Mouse (Mus musculus) heart, adult 2 months (tissue): ENCODE measurements at regions not wholly inside any gene's neighbourhood (a gene's known extent, or its start where the extent isn't known, plus 50 kb on each side); places are given as distances from the start of the nearest gene placed in this dataset.
A peak's percentile ranks its signal among the peaks of the same experiment; 100 is the strongest.

Source experiments
- DNase-seq, 2 experiments: peaks; one replicate each; pipeline ENCODE4 v3.0.0; 2021
- H3K27ac ChIP-seq: fragments of 200-600 bp; 2 replicates; pipeline ENCODE4 v1.8.1; 2022
- H3K27me3 ChIP-seq: fragments of 200-500 bp; 2 replicates; pipeline ENCODE4 v1.6.1; 2012; ENCODE audit warnings: mild to moderate bottlenecking, low read length, inconsistent platforms, mixed read lengths; ENCODE audit not compliant: control insufficient read depth, insufficient read depth
- H3K36me3 ChIP-seq: fragments of 200-500 bp; 2 replicates; pipeline ENCODE4 v1.6.1; 2012; ENCODE audit warnings: low read length, inconsistent platforms; ENCODE audit not compliant: control insufficient read depth, insufficient read depth
- H3K4me1 ChIP-seq: fragments of 200-500 bp; 2 replicates; pipeline ENCODE4 v1.6.1; 2011; ENCODE audit warnings: low read length; ENCODE audit not compliant: control insufficient read depth, insufficient read depth
- H3K4me3 ChIP-seq: fragments of 200-600 bp; 2 replicates; pipeline ENCODE4 v1.8.1; 2022
- H3K79me2 ChIP-seq: fragments of 200-500 bp; replicated peaks from 2 replicates; pipeline ENCODE4 v1.6.1; 2012; ENCODE audit warnings: mild to moderate bottlenecking, inconsistent platforms, low read length, moderate library complexity, mixed read lengths; ENCODE audit not compliant: control insufficient read depth, insufficient read depth
- H3K9ac ChIP-seq: fragments of 200-500 bp; 2 replicates; pipeline ENCODE4 v1.6.1; 2012; ENCODE audit warnings: low read depth, mild to moderate bottlenecking, control low read depth, inconsistent platforms, low read length, mixed read lengths
- CTCF ChIP-seq: fragments of 200-600 bp; IDR thresholded peaks from 2 replicates; pipeline ENCODE4 v1.8.1; 2022; ENCODE audit warnings: antibody characterized with exemption, mild to moderate bottlenecking, moderate library complexity
- EP300 ChIP-seq: fragments of 200-500 bp; IDR thresholded peaks from 2 replicates; pipeline ENCODE4 v1.6.1; 2011; ENCODE audit warnings: low read depth, low read length, control low read depth; ENCODE audit not compliant: insufficient read depth
- POLR2A ChIP-seq: fragments of 200-500 bp; IDR thresholded peaks from 2 replicates; pipeline ENCODE4 v1.6.1; 2011; ENCODE audit warnings: mild to moderate bottlenecking, low read depth, low read length, control low read depth; ENCODE audit not compliant: insufficient read depth
- WGBS: fragments of 180-500 bp; shearing (Covaris S2); methylation state at CpG from one replicate; pipeline ENCODE4 v1.1.7; 2018; 5-methylcytosine and 5-hydroxymethylcytosine counted together
- intact Hi-C: fragments of 180-260 bp; cut with DNase I; formaldehyde crosslinking; loops from one replicate; pipeline ENCODE4 v1.15.1; 2025

DNA sequence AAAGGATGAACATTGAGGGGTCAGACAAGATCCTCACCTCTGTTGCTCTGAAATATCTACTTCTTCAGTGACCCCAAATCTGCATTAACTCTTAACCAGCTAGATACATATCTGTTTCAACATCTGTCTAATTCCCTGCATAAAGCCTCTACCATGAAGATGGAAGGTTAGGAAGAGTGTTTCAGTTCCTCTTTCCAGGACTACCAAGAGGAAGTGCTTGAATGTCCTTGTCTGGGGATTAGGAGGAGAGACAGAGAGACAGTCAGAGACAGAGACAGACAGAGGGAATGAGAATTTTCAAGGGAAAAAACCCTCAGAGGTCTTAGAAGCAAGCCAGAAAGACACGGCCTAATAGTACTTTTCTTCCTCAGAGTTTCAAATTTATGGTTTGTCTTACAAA, 70.8 kb upstream of the Maf start:
- Histone ChIP-seq H3K4me1 (no peaks in the 10 kb centered on the region), H3K4me3 (no peak overlapping the region), H3K79me2 (no peaks in the 10 kb centered on the region), H3K9ac (no peak overlapping the region), H3K27ac (no peak overlapping the region), H3K27me3 (no peaks in the 10 kb centered on the region), H3K36me3 (no peaks in the 10 kb centered on the region)
- DNase-seq = no peak
- intact Hi-C loops = no loop called here
- WGBS = 88% methylated on average over 1 of the region's 1 CpGs
- no peak for TF ChIP-seq CTCF
- TF ChIP-seq EP300 = no peak
- no peak for TF ChIP-seq POLR2A

DNA sequence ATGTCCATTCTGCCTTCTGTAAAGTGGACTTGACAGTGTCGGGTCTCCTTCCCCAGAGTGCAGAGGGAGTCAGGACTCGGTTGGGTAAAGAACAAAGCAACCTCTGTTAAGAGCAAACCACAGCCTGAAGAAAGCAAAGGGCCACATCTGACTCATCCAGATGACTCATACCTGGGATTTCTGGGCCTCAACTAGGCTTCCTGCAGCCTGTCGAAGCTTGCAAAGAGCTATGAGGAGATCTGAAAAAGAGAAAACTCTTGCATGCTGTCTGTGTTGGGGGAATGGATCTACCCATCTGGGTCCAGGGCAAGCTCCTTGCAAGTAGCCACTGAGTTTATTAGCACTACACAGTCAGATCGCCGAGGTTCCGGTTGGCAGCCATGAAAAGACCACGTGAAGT, 63.5 kb upstream of the Maf start:
- no peak for DNase-seq
- intact Hi-C loops = no loop called here
- H3K36me3 ChIP-seq = no peaks in the 10 kb centered on the region
- WGBS = 67% methylated on average over 7 of the region's 7 CpGs
- H3K4me1 ChIP-seq = no peaks in the 10 kb centered on the region
- no peaks in the 10 kb centered on the region for H3K79me2 ChIP-seq
- no peaks in the 10 kb centered on the region for H3K27me3 ChIP-seq
- TF ChIP-seq POLR2A = no peak
- no peak for TF ChIP-seq CTCF
- no peak for TF ChIP-seq EP300
- no peak overlapping the region for H3K27ac ChIP-seq
- no peak overlapping the region for H3K9ac ChIP-seq
- no peak overlapping the region for H3K4me3 ChIP-seq

DNA sequence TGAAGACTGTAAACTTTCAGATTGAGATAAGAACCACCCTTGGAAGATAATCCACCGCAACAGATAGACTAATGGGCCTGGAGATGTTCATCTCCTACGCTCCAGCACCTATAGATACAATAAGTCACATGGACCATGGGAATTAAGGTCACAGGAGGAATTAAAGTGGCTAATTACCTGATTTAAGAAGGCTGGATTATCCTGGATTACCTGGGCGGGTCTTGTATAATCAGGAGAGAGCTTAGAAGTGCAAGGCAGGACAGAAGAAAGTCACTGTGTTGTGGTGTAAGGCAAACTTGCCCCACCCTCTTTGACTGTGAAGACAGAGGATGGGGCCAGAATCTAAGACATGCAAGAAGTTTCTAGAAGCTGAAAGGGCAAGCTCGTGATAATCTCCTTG, 61.0 kb upstream of the Maf start:
- Histone ChIP-seq H3K27ac (no peak overlapping the region), H3K4me1 (no peaks in the 10 kb centered on the region), H3K27me3 (no peaks in the 10 kb centered on the region), H3K4me3 (no peak overlapping the region), H3K79me2 (no peaks in the 10 kb centered on the region), H3K36me3 (no peaks in the 10 kb centered on the region), H3K9ac (no peak overlapping the region)
- TF ChIP-seq EP300 (no peak), CTCF (no peak), POLR2A (no peak)
- WGBS = 87% methylated on average over 4 of the region's 4 CpGs
- no peak for DNase-seq
- intact Hi-C loops = no loop called here

DNA sequence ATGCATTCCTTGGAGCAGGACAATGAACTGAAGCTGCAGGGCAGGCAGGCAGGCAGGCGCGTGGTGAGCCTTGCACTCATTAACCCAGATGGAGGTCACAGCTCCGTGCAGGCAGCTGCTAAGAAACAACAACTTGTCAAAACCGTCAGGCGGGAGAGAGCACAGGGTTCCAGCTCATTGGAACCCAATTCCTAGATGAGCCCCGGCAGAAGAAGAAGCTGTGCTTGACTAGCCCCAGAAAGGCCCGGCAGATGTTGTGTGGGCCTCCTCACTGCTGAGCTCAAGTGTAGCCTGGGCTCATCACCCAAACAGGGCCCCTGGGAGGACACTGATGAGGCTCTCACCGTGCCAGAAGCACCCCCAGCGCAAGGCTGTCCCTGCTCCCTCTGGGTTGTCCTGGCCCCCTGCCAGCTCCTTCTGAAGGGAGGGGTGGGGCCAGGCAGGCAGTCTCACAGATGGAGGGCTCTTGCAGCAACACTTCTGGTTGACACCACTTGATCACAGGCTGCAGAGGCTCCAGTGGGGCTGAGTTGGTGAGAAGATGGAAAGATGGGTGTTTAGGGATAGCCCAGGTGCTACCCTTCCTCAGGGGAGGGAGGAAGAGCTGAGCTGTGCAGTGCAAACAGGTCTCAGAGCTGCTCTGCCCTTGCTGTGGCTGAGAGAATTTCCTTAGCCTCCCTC, 58.8 kb upstream of the Maf start:
- Histone ChIP-seq H3K79me2 (no peaks in the 10 kb centered on the region), H3K27ac (no peak overlapping the region), H3K27me3 (no peaks in the 10 kb centered on the region), H3K4me1 (no peaks in the 10 kb centered on the region), H3K4me3 (no peak overlapping the region), H3K9ac (no peak overlapping the region), H3K36me3 (no peaks in the 10 kb centered on the region)
- WGBS = 36% methylated on average over 9 of the region's 9 CpGs
- intact Hi-C loops = no loop called here
- DNase-seq = peak; percentile 25 to 28
- TF ChIP-seq POLR2A (no peak), EP300 (no peak), CTCF (no peak)

DNA sequence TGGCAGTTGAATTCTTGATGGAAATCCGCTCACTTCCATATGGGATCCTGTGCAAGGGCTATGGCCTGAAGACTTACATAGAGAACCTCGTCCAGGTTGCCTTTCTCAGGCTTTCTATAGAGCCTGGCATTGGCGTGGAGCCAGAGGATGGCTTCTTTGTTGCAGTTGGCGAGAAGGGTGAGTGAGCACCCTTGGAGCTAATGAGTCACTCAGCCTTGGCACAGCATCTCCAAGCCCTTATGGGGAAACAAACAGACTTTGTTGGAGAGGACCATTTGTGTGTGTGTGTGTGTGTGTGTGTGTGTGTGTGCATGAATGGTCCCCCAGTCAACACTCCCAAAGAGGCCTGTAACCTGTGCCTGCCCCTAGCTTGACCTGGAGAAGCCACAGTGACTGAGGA, 57.0 kb upstream of the Maf start:
- 79% methylated on average over 4 of the region's 4 CpGs for WGBS
- TF ChIP-seq POLR2A (no peak), EP300 (no peak), CTCF (no peak)
- Histone ChIP-seq H3K4me3 (no peak overlapping the region), H3K79me2 (no peaks in the 10 kb centered on the region), H3K4me1 (no peaks in the 10 kb centered on the region), H3K36me3 (no peaks in the 10 kb centered on the region), H3K27ac (no peak overlapping the region), H3K9ac (no peak overlapping the region), H3K27me3 (no peaks in the 10 kb centered on the region)
- intact Hi-C loops = no loop called here
- no peak for DNase-seq

DNA sequence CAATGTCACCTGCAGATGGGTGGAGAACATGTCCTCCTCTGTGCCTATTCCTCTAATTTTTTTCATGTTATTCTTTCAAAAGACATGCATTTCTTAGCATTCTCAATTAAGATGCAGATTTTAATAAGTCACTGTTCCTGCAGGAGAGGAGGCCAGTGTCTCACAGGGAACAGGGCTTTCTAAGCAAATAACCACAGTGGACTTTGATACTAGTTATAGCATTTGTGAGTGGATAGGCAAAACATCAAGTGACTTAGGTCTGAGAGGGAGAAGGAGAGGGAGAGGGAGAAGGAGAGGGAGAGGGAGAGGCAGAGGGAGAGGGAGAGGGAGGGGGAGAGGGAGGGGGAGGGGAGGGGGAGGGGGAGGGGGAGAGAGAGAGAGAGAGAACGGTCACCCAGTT, 50.4 kb upstream of the Maf start:
- H3K36me3 ChIP-seq = no peaks in the 10 kb centered on the region
- no peak overlapping the region for H3K27ac ChIP-seq
- no peak for TF ChIP-seq CTCF
- no peak for TF ChIP-seq EP300
- TF ChIP-seq POLR2A = no peak
- no peak overlapping the region for H3K9ac ChIP-seq
- H3K79me2 ChIP-seq = no peaks in the 10 kb centered on the region
- no peaks in the 10 kb centered on the region for H3K4me1 ChIP-seq
- no peak overlapping the region for H3K4me3 ChIP-seq
- DNase-seq = no peak
- no peaks in the 10 kb centered on the region for H3K27me3 ChIP-seq
- WGBS = no CpG with 5 or more reads among the region's 1 CpGs
- intact Hi-C loops = no loop called here
